Mouse (Mus musculus) neural tube, embryonic 15.5 days (tissue): ENCODE results near the gene Arl3. TPM values are rescaled to one million over a fixed set of nuclear protein-coding genes. Genes with fewer than 3 reads are reported as not detected.
"Not testable (repeated sequence)": the region's sequence is repeated elsewhere in the genome, so short reads cannot be mapped to it uniquely, and the experiment has no call there.

Source experiments
- ATAC-seq: fragments of 200-750 bp; cut with Nextera tagmentation; 2 replicates; pipeline ENCODE4 v1.8.0; 2017; ENCODE audit warnings: mild to moderate bottlenecking, moderate TSS enrichment, moderate library complexity; ENCODE audit not compliant: low FRiP score
- H3K27ac ChIP-seq: fragments of 300-500 bp; sonication (generic); replicated peaks from 2 replicates; pipeline ENCODE4 v1.5.1; 2015; ENCODE audit warnings: mild to moderate bottlenecking, inconsistent platforms
- H3K27me3 ChIP-seq: fragments of 300-500 bp; sonication (generic); replicated peaks from 2 replicates; pipeline ENCODE4 v1.6.1; 2015; ENCODE audit warnings: inconsistent platforms
- H3K36me3 ChIP-seq: fragments of 300-500 bp; sonication (generic); 2 replicates; pipeline ENCODE4 v1.6.1; 2015; ENCODE audit warnings: inconsistent platforms
- H3K4me1 ChIP-seq: fragments of 300-500 bp; sonication (generic); 2 replicates; pipeline ENCODE4 v1.6.1; 2015; ENCODE audit warnings: inconsistent platforms
- H3K4me2 ChIP-seq: fragments of 300-500 bp; sonication (generic); 2 replicates; pipeline ENCODE4 v1.6.1; 2015; ENCODE audit warnings: inconsistent platforms, mild to moderate bottlenecking, moderate library complexity
- H3K4me3 ChIP-seq: fragments of 300-500 bp; sonication (generic); replicated peaks from 2 replicates; pipeline ENCODE4 v1.5.1; 2015; ENCODE audit warnings: mild to moderate bottlenecking, inconsistent platforms
- H3K9ac ChIP-seq: fragments of 300-500 bp; sonication (generic); replicated peaks from 2 replicates; pipeline ENCODE4 v1.6.1; 2015; ENCODE audit warnings: mild to moderate bottlenecking, inconsistent platforms
- H3K9me3 ChIP-seq: fragments of 300-500 bp; sonication (generic); replicated peaks from 2 replicates; pipeline ENCODE4 v1.6.1; 2016; ENCODE audit warnings: inconsistent platforms
- WGBS: fragments of 180-500 bp; shearing (Covaris S2); methylation state at CpG from one replicate; pipeline ENCODE4 v1.1.7; 2015; ENCODE audit warnings: mixed read lengths; 5-methylcytosine and 5-hydroxymethylcytosine counted together
- polyA plus RNA-seq: library from polyadenylated mRNA; unstranded; fragments of >200 nt; fragmentation: Nextera tagmentation; extraction: Ambion mirVana; gene quantifications from 2 replicates; pipeline ENCODE4 v1.2.1, GENCODE M21; 2015

Arl3 gene
- polyA plus RNA-seq, 1 experiment from 2014 or later: 208 TPM

GRCm38 (mm10) chr19:46575196-46575595 is 2.2 kb upstream of the Arl3 start:
- WGBS: 47% methylated on average over 4 of the region's 4 CpGs
- Histone ChIP-seq H3K9me3 (no peaks in the 10 kb centered on the region), H3K4me3 (no peak overlapping the region), H3K9ac (no peak overlapping the region), H3K36me3 (no peaks in the 10 kb centered on the region), H3K27me3 (no peaks in the 10 kb centered on the region), H3K27ac (no peak overlapping the region), H3K4me2 (no peak overlapping the region), H3K4me1 (peaks cover 34% of the 10 kb centered on the region)
- no peak for ATAC-seq

GRCm38 (mm10) chr19:46573990-46574389 is 992 bp upstream of the Arl3 start:
- Histone ChIP-seq H3K9me3 (no peaks in the 10 kb centered on the region), H3K4me2 (peak overlapping the region; percentile 69), H3K36me3 (no peaks in the 10 kb centered on the region), H3K27me3 (no peaks in the 10 kb centered on the region), H3K4me3 (peak overlapping the region; percentile 86), H3K9ac (peak overlapping the region; percentile 82; the same call in 1 of the 2 replicates), H3K27ac (peak overlapping the region; percentile 82; the same call in 1 of the 2 replicates), H3K4me1 (peaks cover 34% of the 10 kb centered on the region)
- 49% methylated on average over 6 of the region's 6 CpGs for WGBS
- ATAC-seq: no peak

- Histone ChIP-seq H3K9ac (peak overlapping the region; percentile 69), H3K4me1 (peaks cover 34% of the 10 kb centered on the region), H3K9me3 (no peaks in the 10 kb centered on the region), H3K36me3 (no peaks in the 10 kb centered on the region), H3K27ac (peak overlapping the region; percentile 86), H3K4me3 (peak overlapping the region; percentile 86), H3K27me3 (no peaks in the 10 kb centered on the region), H3K4me2 (peak overlapping the region; percentile 69)
- ATAC-seq: peak; percentile 42
- under 1% methylated on average over 17 of the region's 17 CpGs for WGBS
Observed at GRCm38 (mm10) chr19:46572548-46572947, 450 bp downstream of the Arl3 start.

- H3K4me3 ChIP-seq: peak overlapping the region; percentile 86
- H3K9me3 ChIP-seq: no peaks in the 10 kb centered on the region
- peaks cover 34% of the 10 kb centered on the region for H3K4me1 ChIP-seq
- no peaks in the 10 kb centered on the region for H3K27me3 ChIP-seq
- peak overlapping the region; percentile 69 for H3K4me2 ChIP-seq
- peak overlapping the region; percentile 69 for H3K9ac ChIP-seq
- no peaks in the 10 kb centered on the region for H3K36me3 ChIP-seq
- no peak for ATAC-seq
- 11% methylated on average over 10 of the region's 10 CpGs for WGBS
- H3K27ac ChIP-seq: peak overlapping the region; percentile 86; the same call in 1 of the 2 replicates
Observed at GRCm38 (mm10) chr19:46571878-46572244, 1.1 kb downstream of the Arl3 start.

- peaks cover 34% of the 10 kb centered on the region for H3K4me1 ChIP-seq
- H3K27ac ChIP-seq: peak overlapping the region; percentile 86; the same call in 1 of the 2 replicates
- ATAC-seq, H3K27me3 ChIP-seq, H3K9me3 ChIP-seq, H3K36me3 ChIP-seq: not testable (repeated sequence)
- H3K4me2 ChIP-seq: peak overlapping the region; percentile 69
- 81% methylated on average over 3 of the region's 3 CpGs for WGBS
- peak overlapping the region; percentile 86 for H3K4me3 ChIP-seq
- H3K9ac ChIP-seq: peak overlapping the region; percentile 69; the same call in 1 of the 2 replicates
Observed at GRCm38 (mm10) chr19:46571211-46571877, 1.7 kb downstream of the Arl3 start.

- H3K36me3 ChIP-seq: no peaks in the 10 kb centered on the region
- 0 out of 2 replicates have a peak, but pooled peaks cover 4% of the 10 kb centered on the region for H3K4me1 ChIP-seq
- H3K4me2 ChIP-seq: no peak overlapping the region
- no peak overlapping the region for H3K4me3 ChIP-seq
- no peak overlapping the region for H3K9ac ChIP-seq
- 81% methylated on average over 14 of the region's 14 CpGs for WGBS
- no peaks in the 10 kb centered on the region for H3K27me3 ChIP-seq
- H3K9me3 ChIP-seq: no peaks in the 10 kb centered on the region
- H3K27ac ChIP-seq: no peak overlapping the region
- ATAC-seq: no peak
Observed at GRCm38 (mm10) chr19:46564043-46564462, 8.9 kb downstream of the Arl3 start.

GRCm38 (mm10) chr19:46563603-46564002 is 9.4 kb downstream of the Arl3 start:
- H3K27ac ChIP-seq: no peak overlapping the region
- H3K4me1 ChIP-seq: 0 out of 2 replicates have a peak, but pooled peaks cover 7% of the 10 kb centered on the region
- WGBS: 89% methylated on average over 4 of the region's 4 CpGs
- H3K4me3 ChIP-seq: no peak overlapping the region
- H3K9ac ChIP-seq: no peak overlapping the region
- no peaks in the 10 kb centered on the region for H3K9me3 ChIP-seq
- H3K4me2 ChIP-seq: no peak overlapping the region
- no peak for ATAC-seq
- no peaks in the 10 kb centered on the region for H3K27me3 ChIP-seq
- no peaks in the 10 kb centered on the region for H3K36me3 ChIP-seq

GRCm38 (mm10) chr19:46562581-46563515 is 10.2 kb downstream of the Arl3 start:
- peaks cover 2% of the 10 kb centered on the region; the same call in 1 of the 2 replicates for H3K36me3 ChIP-seq
- no peaks in the 10 kb centered on the region for H3K27me3 ChIP-seq
- H3K27ac ChIP-seq: peak overlapping the region; percentile 33
- no peak overlapping the region for H3K9ac ChIP-seq
- H3K4me2 ChIP-seq: no peak overlapping the region
- no peak for ATAC-seq
- H3K4me3 ChIP-seq: no peak overlapping the region
- H3K9me3 ChIP-seq: no peaks in the 10 kb centered on the region
- H3K4me1 ChIP-seq: 0 out of 2 replicates have a peak, but pooled peaks cover 7% of the 10 kb centered on the region
- WGBS: 90% methylated on average over 14 of the region's 14 CpGs

GRCm38 (mm10) chr19:46562132-46562531 is 10.9 kb downstream of the Arl3 start:
- Histone ChIP-seq H3K4me2 (no peak overlapping the region), H3K36me3 (peaks cover 9% of the 10 kb centered on the region), H3K27me3 (no peaks in the 10 kb centered on the region), H3K27ac (peak overlapping the region; percentile 33; the same call in 1 of the 2 replicates), H3K9me3 (no peaks in the 10 kb centered on the region), H3K4me1 (0 out of 2 replicates have a peak, but pooled peaks cover 7% of the 10 kb centered on the region), H3K9ac (no peak overlapping the region), H3K4me3 (no peak overlapping the region)
- 22% methylated on average over 1 of the region's 1 CpGs for WGBS
- ATAC-seq: no peak

- H3K4me2 ChIP-seq: no peak overlapping the region
- H3K9me3 ChIP-seq: no peaks in the 10 kb centered on the region
- ATAC-seq: no peak
- H3K4me1 ChIP-seq: peaks cover 12% of the 10 kb centered on the region; the same call in 1 of the 2 replicates
- peaks cover 26% of the 10 kb centered on the region for H3K36me3 ChIP-seq
- H3K4me3 ChIP-seq: no peak overlapping the region
- H3K27ac ChIP-seq: no peak overlapping the region
- WGBS: 71% methylated on average over 12 of the region's 12 CpGs
- H3K9ac ChIP-seq: no peak overlapping the region
- H3K27me3 ChIP-seq: no peaks in the 10 kb centered on the region
Observed at GRCm38 (mm10) chr19:46558631-46559030, 14.4 kb downstream of the Arl3 start.

- Histone ChIP-seq H3K4me2 (no peak overlapping the region), H3K4me3 (no peak overlapping the region), H3K9ac (no peak overlapping the region), H3K27ac (no peak overlapping the region), H3K9me3 (no peaks in the 10 kb centered on the region), H3K27me3 (no peaks in the 10 kb centered on the region), H3K4me1 (peaks cover 19% of the 10 kb centered on the region), H3K36me3 (peaks cover 26% of the 10 kb centered on the region)
- WGBS: 81% methylated on average over 8 of the region's 8 CpGs
- no peak for ATAC-seq
Observed at GRCm38 (mm10) chr19:46558009-46558408, 15.0 kb downstream of the Arl3 start.
